Mouse (Mus musculus) heart, postnatal 0 days (tissue): Measurements from ENCODE around the gene Ccdc6.

Experiments
- CTCF ChIP-seq: IDR thresholded peaks from 2 replicates; pipeline ENCODE4 v1.5.1; 2016; ENCODE audit warnings: antibody characterized with exemption, control low read depth, low read depth
- EP300 ChIP-seq: IDR thresholded peaks from 2 replicates; pipeline ENCODE4 v1.6.1; 2016; ENCODE audit warnings: antibody characterized with exemption, low read depth

DNA sequence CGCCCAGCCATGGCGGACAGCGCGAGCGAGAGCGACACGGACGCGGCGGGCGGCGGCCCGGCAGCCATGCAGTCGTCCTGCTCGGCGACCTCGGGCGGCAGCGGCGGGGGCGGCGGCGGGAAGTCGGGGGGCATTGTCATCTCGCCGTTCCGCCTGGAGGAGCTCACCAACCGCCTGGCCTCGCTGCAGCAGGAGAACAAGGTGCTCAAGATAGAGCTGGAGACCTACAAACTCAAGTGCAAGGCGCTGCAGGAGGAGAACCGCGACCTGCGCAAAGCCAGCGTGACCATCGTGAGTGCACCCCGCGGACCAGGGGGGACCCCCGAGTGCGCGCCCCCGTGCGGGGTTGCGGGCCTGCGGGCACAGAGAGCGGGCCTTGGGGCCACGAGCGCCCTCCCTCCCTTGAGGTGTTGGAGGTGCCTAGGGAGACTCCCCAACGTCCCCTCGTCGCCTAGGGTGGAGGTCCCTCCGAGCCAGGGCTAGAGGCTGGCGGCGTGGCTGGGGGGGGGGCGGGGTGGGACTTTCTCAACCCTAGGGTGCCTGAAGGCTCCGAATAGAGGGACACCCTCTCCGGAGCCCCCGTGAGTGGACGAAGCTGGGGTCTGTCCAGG lies 475 bp downstream of the Ccdc6 start:
- TF ChIP-seq CTCF: no peak
- no peak for TF ChIP-seq EP300
